Mouse (Mus musculus) heart, embryonic 15.5 days (tissue): ENCODE measurements around the gene Iqsec2. TPM values are rescaled to one million over a fixed set of nuclear protein-coding genes. Genes with fewer than 3 reads are reported as not detected.

Experiments used
- polyA plus RNA-seq: library from polyadenylated mRNA; unstranded; fragments of >200 nt; fragmentation: Nextera tagmentation; extraction: Ambion mirVana; gene quantifications from 2 replicates; pipeline ENCODE4 v1.2.1, GENCODE M21; 2015

Iqsec2 gene
- polyA plus RNA-seq, 1 experiment from 2014 or later: 44.0 TPM

Other genes starting within 250 kb of the Iqsec2 start
- 193 and 211 TPM in 2 replicates for gene Hsd17b10, start 142.4 kb upstream of the Iqsec2 start, polyA plus RNA-seq
- 1.6 and 1.9 TPM in 2 replicates for gene Ribc1, start 128.0 kb upstream of the Iqsec2 start, polyA plus RNA-seq
- 65.0 and 67.9 TPM in 2 replicates for gene Smc1a, start 127.8 kb upstream of the Iqsec2 start, polyA plus RNA-seq
- gene Kdm5c, start 88.8 kb downstream of the Iqsec2 start, polyA plus RNA-seq: 24.7 and 34.6 TPM in 2 replicates
- 6.7 and 8.9 TPM in 2 replicates for gene Kantr, start 183.2 kb downstream of the Iqsec2 start, polyA plus RNA-seq
- 15.6 and 18.3 TPM in 2 replicates for gene Tspyl2, start 198.2 kb downstream of the Iqsec2 start, polyA plus RNA-seq
- gene Gpr173, start 224.4 kb downstream of the Iqsec2 start, polyA plus RNA-seq: 2.4 and 2.7 TPM in 2 replicates